Mouse (Mus musculus): ENCODE results near the gene AA986860.

AA986860 gene

GRCm38 (mm10) chr1:130775691-130776331, 44.0 kb downstream of the AA986860 start:
- in situ Hi-C loops (cut with MboI, MseI): loop anchor here (5.0 kb wide), 1 partner anchor 94 kb away; no protein-coding TSS in a partner anchor

GRCm38 (mm10) chr1:130776645-130777044, 44.9 kb downstream of the AA986860 start:
- in situ Hi-C loops (cut with MboI, MseI): loop anchor here (5.0 kb wide), 1 partner anchor 94 kb away; no protein-coding TSS in a partner anchor

DNA sequence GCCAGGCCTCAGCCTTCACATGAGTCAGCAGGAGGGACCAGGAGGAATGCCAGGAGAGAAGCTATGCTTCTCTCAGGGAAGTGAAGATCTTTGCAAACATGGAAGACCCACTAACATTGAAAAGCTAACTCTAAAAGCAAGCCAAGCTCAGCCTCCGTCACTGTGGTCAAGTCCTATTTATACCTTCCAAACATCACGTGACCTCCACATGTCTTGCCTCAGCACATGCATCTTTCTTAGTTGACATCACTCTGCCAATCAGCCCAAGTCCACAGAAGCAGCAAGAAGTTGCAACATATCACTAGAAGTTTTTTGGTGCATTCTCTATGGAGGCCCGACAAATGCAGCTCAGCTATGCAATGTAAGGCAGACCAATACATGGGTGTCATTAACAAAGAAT, 48.1 kb downstream of the AA986860 start:
- in situ Hi-C loops (cut with MboI, MseI): loop anchor here (5.0 kb wide), 1 partner anchor 98 kb away; no protein-coding TSS in a partner anchor

DNA sequence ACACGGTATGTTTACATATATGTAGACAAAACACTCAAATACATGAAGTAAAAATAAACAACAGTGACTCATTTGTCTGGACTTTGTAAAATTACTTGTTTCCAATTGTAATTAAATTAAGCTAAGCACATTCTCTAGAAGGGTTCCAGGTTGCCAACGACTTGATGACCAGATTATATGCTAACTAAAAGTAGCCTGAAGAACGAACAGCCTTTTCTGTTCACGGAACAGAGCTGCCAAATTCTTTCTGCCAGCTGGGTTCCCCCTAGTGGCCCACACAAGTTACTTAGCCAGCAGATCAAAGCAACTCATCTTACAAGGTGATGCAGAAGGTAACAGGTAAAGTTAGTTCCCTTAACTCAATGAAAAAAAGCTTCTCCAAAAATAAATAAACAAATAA, 52.3 kb downstream of the AA986860 start:
- in situ Hi-C loops (cut with MboI, MseI): no loop called here

GRCm38 (mm10) chr1:130787001-130787400, 55.2 kb downstream of the AA986860 start:
- in situ Hi-C loops (cut with MboI, MseI): no loop called here

- in situ Hi-C loops (cut with MboI, MseI): no loop called here
Observed at GRCm38 (mm10) chr1:130789512-130790451, 58.0 kb downstream of the AA986860 start.
